Mouse (Mus musculus): ENCODE measurements around the gene Mia. TPM values are rescaled to one million over a fixed set of nuclear protein-coding genes. Genes with fewer than 3 reads are reported as not detected.

Mia gene
- polyA plus RNA-seq, 1 experiment from 2014 or later = 53.5 TPM

- no peaks in the 10 kb centered on the region for H3K27me3 ChIP-seq
- H3K27ac ChIP-seq (replicated peaks) = peak within 1 kb of the TSS; percentile 97
- peak within 1 kb of the TSS; percentile 60 for H3K4me3 ChIP-seq (replicated peaks)
- ATAC-seq (ENCODE audit: insufficient number of reproducible peaks, low FRiP score, low TSS enrichment, low read depth) = peak; percentile 87
- H3K36me3 ChIP-seq = peaks cover 19% of the 10 kb centered on the region
- peak within 1 kb of the TSS; percentile 43 for H3K9ac ChIP-seq
- WGBS = under 1% methylated on average over 61 of the region's 61 CpGs
- no peaks in the 10 kb centered on the region for H3K9me3 ChIP-seq (replicated peaks)
- peak within 1 kb of the TSS; percentile 70 for H3K4me2 ChIP-seq (replicated peaks)
- peaks cover 53% of the 10 kb centered on the region for H3K4me1 ChIP-seq
Measured at GRCm38 (mm10) chr7:27166614-27167474, 14.1 kb downstream of the Mia start, which contains the start of gene Egln2. Egln2 (minus strand) TSS chr7:27166802.

DNA sequence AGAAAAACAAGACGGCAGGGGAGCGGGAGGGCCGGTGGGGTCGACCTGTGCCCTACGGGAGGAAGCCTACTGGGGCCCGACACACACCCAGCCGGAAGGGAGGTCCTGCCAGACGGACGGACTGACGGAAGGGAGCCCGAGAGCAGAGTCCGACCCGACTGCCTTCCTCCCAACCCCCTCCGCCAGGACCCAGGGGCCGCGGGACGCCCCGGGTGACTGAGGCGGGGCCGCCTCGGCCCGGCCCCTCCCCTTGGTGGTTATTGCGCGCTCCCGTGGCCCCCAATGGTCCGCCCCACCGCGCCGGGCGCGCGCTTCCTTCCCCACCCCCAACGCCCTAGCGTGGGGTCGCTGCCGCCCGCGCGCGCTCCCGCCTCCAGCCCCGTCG lies 14.7 kb downstream of the Mia start:
- Histone ChIP-seq H3K4me2 (replicated peaks) (peak overlapping the region; percentile 70), H3K36me3 (peaks cover 17% of the 10 kb centered on the region), H3K4me3 (replicated peaks) (peak overlapping the region; percentile 60), H3K27me3 (no peaks in the 10 kb centered on the region), H3K27ac (replicated peaks) (peak overlapping the region; percentile 97), H3K4me1 (peaks cover 59% of the 10 kb centered on the region), H3K9ac (peak overlapping the region; percentile 43), H3K9me3 (replicated peaks) (no peaks in the 10 kb centered on the region)
- ATAC-seq (ENCODE audit: insufficient number of reproducible peaks, low FRiP score, low TSS enrichment, low read depth) = peak; percentile 77
- under 1% methylated on average over 38 of the region's 43 CpGs for WGBS

GRCm38 (mm10) chr7:27165696-27166095 lies 15.3 kb downstream of the Mia start:
- H3K4me2 ChIP-seq (replicated peaks) = peak overlapping the region; percentile 70
- H3K27me3 ChIP-seq = no peaks in the 10 kb centered on the region
- no peak for ATAC-seq (ENCODE audit: insufficient number of reproducible peaks, low FRiP score, low TSS enrichment, low read depth)
- peak overlapping the region; percentile 60 for H3K4me3 ChIP-seq (replicated peaks)
- H3K36me3 ChIP-seq = peaks cover 17% of the 10 kb centered on the region
- H3K4me1 ChIP-seq = peaks cover 65% of the 10 kb centered on the region
- H3K27ac ChIP-seq (replicated peaks) = peak overlapping the region; percentile 97
- no peaks in the 10 kb centered on the region for H3K9me3 ChIP-seq (replicated peaks)
- peak overlapping the region; percentile 43 for H3K9ac ChIP-seq
- 1% methylated on average over 8 of the region's 8 CpGs for WGBS

DNA sequence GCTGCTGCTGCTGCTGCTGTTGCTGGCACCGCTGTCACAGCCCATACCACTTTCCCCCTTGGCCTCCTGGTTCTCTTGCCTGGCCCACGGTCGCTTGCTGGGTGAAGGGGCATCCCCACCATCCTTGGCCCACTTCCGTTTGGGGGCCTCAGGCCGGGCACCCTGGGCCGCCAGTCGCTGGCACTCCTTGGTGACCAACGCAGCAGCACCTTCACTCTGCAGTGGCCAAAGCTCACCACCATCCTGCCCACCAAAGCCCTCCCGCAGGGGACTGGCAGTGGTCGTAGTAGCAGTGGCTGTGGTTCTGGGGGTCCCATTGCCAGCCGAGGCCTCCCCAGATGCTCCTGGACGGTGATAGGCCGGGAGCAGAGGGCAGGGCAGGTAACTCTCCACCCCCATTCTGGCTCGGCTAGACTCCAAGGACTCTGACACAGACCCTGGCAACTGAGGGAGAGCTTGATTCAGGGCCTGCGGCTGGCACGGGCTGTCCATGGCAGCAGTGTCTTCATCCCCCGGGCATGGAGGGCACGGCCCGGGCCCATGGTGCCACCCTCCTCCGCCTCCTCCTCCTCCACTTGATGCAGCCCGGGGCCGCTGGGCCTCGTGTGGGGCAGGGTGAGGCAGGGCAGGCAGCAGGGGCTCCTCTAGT lies 15.8 kb downstream of the Mia start:
- 64% methylated on average over 23 of the region's 23 CpGs for WGBS
- peak overlapping the region; percentile 43 for H3K9ac ChIP-seq
- peak overlapping the region; percentile 60 for H3K4me3 ChIP-seq (replicated peaks)
- peak overlapping the region; percentile 97; the same call in 1 of the 2 replicates for H3K27ac ChIP-seq (replicated peaks)
- H3K27me3 ChIP-seq = no peaks in the 10 kb centered on the region
- H3K4me1 ChIP-seq = peaks cover 70% of the 10 kb centered on the region
- no peaks in the 10 kb centered on the region for H3K9me3 ChIP-seq (replicated peaks)
- peak overlapping the region; percentile 70 for H3K4me2 ChIP-seq (replicated peaks)
- no peak for ATAC-seq (ENCODE audit: insufficient number of reproducible peaks, low FRiP score, low TSS enrichment, low read depth)
- peaks cover 15% of the 10 kb centered on the region for H3K36me3 ChIP-seq

DNA sequence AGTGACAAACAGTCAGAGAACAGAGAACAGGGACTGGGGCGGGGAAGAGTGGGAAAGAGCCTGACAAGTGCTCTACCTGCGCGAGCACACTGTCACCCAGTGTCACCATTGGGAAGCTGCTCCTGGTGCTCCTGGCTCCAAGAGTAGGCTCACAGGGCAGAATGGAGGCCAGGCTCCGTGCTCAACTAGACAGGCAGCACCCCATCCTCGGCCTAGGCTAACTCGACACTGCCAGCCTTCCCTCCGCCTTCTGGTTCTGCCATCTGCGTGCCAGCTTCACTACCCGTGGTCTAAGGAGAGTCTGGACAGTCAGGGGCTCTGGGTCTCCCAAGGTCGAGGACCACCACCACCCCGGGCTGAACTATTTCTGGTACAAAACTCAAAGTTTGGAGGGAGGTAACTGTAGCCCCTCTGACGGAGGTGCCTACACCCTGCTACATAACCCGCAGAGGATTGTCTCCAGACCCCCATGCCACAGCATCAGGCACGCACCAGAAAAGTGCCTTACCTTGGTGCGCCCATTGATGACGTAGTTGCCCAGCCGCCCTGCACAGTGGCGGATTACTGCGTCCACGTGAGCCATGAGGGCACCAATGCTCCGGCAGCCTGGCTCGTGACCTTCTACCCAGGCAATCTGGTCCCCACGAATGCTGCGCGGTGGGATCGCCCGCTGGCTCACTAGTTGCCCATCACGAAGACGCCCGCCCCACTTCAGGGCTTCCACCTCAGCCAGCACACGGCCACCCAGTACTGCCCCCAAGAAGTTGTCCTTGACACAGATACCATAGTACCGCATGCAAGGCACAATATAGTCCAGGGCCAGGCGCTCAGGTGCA lies 16.6 kb downstream of the Mia start:
- Histone ChIP-seq H3K27ac (replicated peaks) (no peak overlapping the region), H3K9ac (peak overlapping the region; percentile 43; the same call in 1 of the 2 replicates), H3K9me3 (replicated peaks) (no peaks in the 10 kb centered on the region), H3K4me1 (peaks cover 76% of the 10 kb centered on the region), H3K36me3 (peaks cover 19% of the 10 kb centered on the region), H3K27me3 (no peaks in the 10 kb centered on the region), H3K4me3 (replicated peaks) (peak overlapping the region; percentile 60), H3K4me2 (replicated peaks) (peak overlapping the region; percentile 70)
- WGBS = 83% methylated on average over 33 of the region's 33 CpGs
- no peak for ATAC-seq (ENCODE audit: insufficient number of reproducible peaks, low FRiP score, low TSS enrichment, low read depth)

- peak overlapping the region; percentile 70 for H3K4me2 ChIP-seq (replicated peaks)
- H3K9ac ChIP-seq = no peak overlapping the region
- H3K4me1 ChIP-seq = peaks cover 75% of the 10 kb centered on the region
- H3K36me3 ChIP-seq = peaks cover 27% of the 10 kb centered on the region
- H3K4me3 ChIP-seq (replicated peaks) = peak overlapping the region; percentile 60; the same call in 1 of the 2 replicates
- H3K27ac ChIP-seq (replicated peaks) = 0 out of 2 replicates have a peak overlapping the region, but pooled peaks have one; percentile 25
- WGBS = 73% methylated on average over 5 of the region's 5 CpGs
- no peak for ATAC-seq (ENCODE audit: insufficient number of reproducible peaks, low FRiP score, low TSS enrichment, low read depth)
- H3K27me3 ChIP-seq = no peaks in the 10 kb centered on the region
- H3K9me3 ChIP-seq (replicated peaks) = no peaks in the 10 kb centered on the region
Measured at GRCm38 (mm10) chr7:27163450-27163805, 17.5 kb downstream of the Mia start.

- H3K27ac ChIP-seq (replicated peaks) = 0 out of 2 replicates have a peak overlapping the region, but pooled peaks have one; percentile 25
- 80% methylated on average over 5 of the region's 5 CpGs for WGBS
- H3K4me1 ChIP-seq = peaks cover 71% of the 10 kb centered on the region
- H3K9me3 ChIP-seq (replicated peaks) = no peaks in the 10 kb centered on the region
- peak overlapping the region; percentile 12; the same call in 1 of the 2 replicates for H3K4me3 ChIP-seq (replicated peaks)
- peak overlapping the region; percentile 70 for H3K4me2 ChIP-seq (replicated peaks)
- H3K27me3 ChIP-seq = no peaks in the 10 kb centered on the region
- ATAC-seq (ENCODE audit: insufficient number of reproducible peaks, low FRiP score, low TSS enrichment, low read depth) = no peak
- no peak overlapping the region for H3K9ac ChIP-seq
- peaks cover 32% of the 10 kb centered on the region for H3K36me3 ChIP-seq
Measured at GRCm38 (mm10) chr7:27162780-27163449, 18.0 kb downstream of the Mia start.

GRCm38 (mm10) chr7:27161744-27162143 lies 19.2 kb downstream of the Mia start:
- Histone ChIP-seq H3K4me2 (replicated peaks) (no peak overlapping the region), H3K9me3 (replicated peaks) (no peaks in the 10 kb centered on the region), H3K27ac (replicated peaks) (no peak overlapping the region), H3K4me1 (peaks cover 62% of the 10 kb centered on the region), H3K27me3 (no peaks in the 10 kb centered on the region), H3K36me3 (peaks cover 40% of the 10 kb centered on the region), H3K4me3 (replicated peaks) (no peak overlapping the region), H3K9ac (no peak overlapping the region)
- whole genome bisulfite sequencing = 77% methylated on average over 4 of the region's 4 CpGs
- no peak for ATAC-seq (ENCODE audit: insufficient number of reproducible peaks, low FRiP score, low TSS enrichment, low read depth)

DNA sequence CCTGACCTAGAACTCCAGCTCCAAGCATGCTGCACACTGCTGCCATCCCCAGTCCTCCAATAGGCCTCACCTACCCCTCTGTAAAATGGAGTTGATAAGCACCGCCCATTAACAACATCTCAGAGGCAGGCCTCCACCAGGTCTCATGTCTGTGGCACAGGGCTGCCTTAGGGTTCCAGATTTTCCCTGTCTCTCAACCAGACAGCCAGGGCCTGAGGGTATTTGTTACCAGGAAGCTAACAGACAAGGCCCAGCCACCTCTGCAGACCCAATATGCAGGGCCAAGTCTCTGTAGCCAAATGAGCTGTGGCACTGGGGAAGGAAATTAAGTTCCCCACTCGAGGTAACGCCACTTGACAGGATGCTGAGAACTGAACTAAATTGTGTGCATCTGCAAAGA lies 20.0 kb downstream of the Mia start:
- no peak overlapping the region for H3K4me3 ChIP-seq (replicated peaks)
- WGBS = 78% methylated on average over 3 of the region's 3 CpGs
- H3K4me1 ChIP-seq = peaks cover 62% of the 10 kb centered on the region
- no peak overlapping the region for H3K9ac ChIP-seq
- ATAC-seq (ENCODE audit: insufficient number of reproducible peaks, low FRiP score, low TSS enrichment, low read depth) = no peak
- H3K36me3 ChIP-seq = peaks cover 40% of the 10 kb centered on the region
- no peak overlapping the region for H3K4me2 ChIP-seq (replicated peaks)
- no peaks in the 10 kb centered on the region for H3K27me3 ChIP-seq
- H3K27ac ChIP-seq (replicated peaks) = no peak overlapping the region
- H3K9me3 ChIP-seq (replicated peaks) = no peaks in the 10 kb centered on the region

GRCm38 (mm10) chr7:27159882-27160281 lies 21.1 kb downstream of the Mia start:
- H3K36me3 ChIP-seq = peaks cover 40% of the 10 kb centered on the region
- H3K9me3 ChIP-seq (replicated peaks) = no peaks in the 10 kb centered on the region
- no peak overlapping the region for H3K9ac ChIP-seq
- WGBS = 14% methylated on average over 8 of the region's 8 CpGs
- H3K4me1 ChIP-seq = peaks cover 53% of the 10 kb centered on the region
- no peaks in the 10 kb centered on the region for H3K27me3 ChIP-seq
- H3K4me2 ChIP-seq (replicated peaks) = no peak overlapping the region
- peak; percentile 83 for ATAC-seq (ENCODE audit: insufficient number of reproducible peaks, low FRiP score, low TSS enrichment, low read depth)
- no peak overlapping the region for H3K4me3 ChIP-seq (replicated peaks)
- H3K27ac ChIP-seq (replicated peaks) = no peak overlapping the region

Data from embryonic facial prominence, embryonic 15.5 days (tissue).